Mouse (Mus musculus): ENCODE measurements around the gene Cbx7.

Gene Cbx7

GRCm38 (mm10) chr15:79970940-79971339, at the start of gene Cbx7:
TSS of gene Cbx7 (minus strand) at chr15:79971119.
- no peak for DNase-seq (ENCODE audit: low spot score in 2 of 2)

GRCm38 (mm10) chr15:80020516-80020915, 49.6 kb upstream of the Cbx7 start:
- DNase-seq (ENCODE audit: low spot score in 2 of 2) = no peak

GRCm38 (mm10) chr15:80019625-80020024, 48.7 kb upstream of the Cbx7 start:
- DNase-seq (ENCODE audit: low spot score in 2 of 2) = no peak

GRCm38 (mm10) chr15:80019220-80019619, 48.3 kb upstream of the Cbx7 start:
- peak; percentile 55 for DNase-seq (ENCODE audit: low spot score in 2 of 2)

- no peak for DNase-seq (ENCODE audit: low spot score in 2 of 2)
Measured at GRCm38 (mm10) chr15:80016563-80017301, 45.8 kb upstream of the Cbx7 start.

GRCm38 (mm10) chr15:80015211-80015952, 44.5 kb upstream of the Cbx7 start:
- DNase-seq (ENCODE audit: low spot score in 2 of 2) = peak; percentile 68 to 71

- peak; percentile 63 to 71 for DNase-seq (ENCODE audit: low spot score in 2 of 2)
Measured at GRCm38 (mm10) chr15:80014321-80015210, 43.6 kb upstream of the Cbx7 start, which contains the start of gene Pdgfb. TSS of gene Pdgfb (minus strand) at chr15:80014977.

GRCm38 (mm10) chr15:80014031-80014320, 43.1 kb upstream of the Cbx7 start:
- DNase-seq (ENCODE audit: low spot score in 2 of 2) = no peak

- peak; percentile 26 to 33 for DNase-seq (ENCODE audit: low spot score in 2 of 2)
Measured at GRCm38 (mm10) chr15:80013256-80014030, 42.5 kb upstream of the Cbx7 start.

GRCm38 (mm10) chr15:80012527-80013201, 41.7 kb upstream of the Cbx7 start:
- DNase-seq (ENCODE audit: low spot score in 2 of 2) = peak; percentile 67 to 72

- DNase-seq (ENCODE audit: low spot score in 2 of 2) = peak; percentile 90
Measured at GRCm38 (mm10) chr15:80011778-80012526, 41.0 kb upstream of the Cbx7 start.

- peak in 1 of 2 experiments; percentile 36 for DNase-seq (ENCODE audit: low spot score in 2 of 2)
Measured at GRCm38 (mm10) chr15:80011194-80011593, 40.3 kb upstream of the Cbx7 start.

- DNase-seq (ENCODE audit: low spot score in 2 of 2) = peak; percentile 72 to 75
Measured at GRCm38 (mm10) chr15:80010182-80010558, 39.3 kb upstream of the Cbx7 start.

GRCm38 (mm10) chr15:80009421-80010181, 38.7 kb upstream of the Cbx7 start:
- peak in 1 of 2 experiments; percentile 46 for DNase-seq (ENCODE audit: low spot score in 2 of 2)

GRCm38 (mm10) chr15:80008461-80008860, 37.5 kb upstream of the Cbx7 start:
- no peak for DNase-seq (ENCODE audit: low spot score in 2 of 2)

- no peak for DNase-seq (ENCODE audit: low spot score in 2 of 2)
Measured at GRCm38 (mm10) chr15:80006156-80006555, 35.2 kb upstream of the Cbx7 start.

GRCm38 (mm10) chr15:80005436-80005835, 34.5 kb upstream of the Cbx7 start:
- DNase-seq (ENCODE audit: low spot score in 2 of 2) = no peak

- DNase-seq (ENCODE audit: low spot score in 2 of 2) = no peak
Measured at GRCm38 (mm10) chr15:80004644-80005340, 33.9 kb upstream of the Cbx7 start.

GRCm38 (mm10) chr15:80003581-80003980, 32.7 kb upstream of the Cbx7 start:
- no peak for DNase-seq (ENCODE audit: low spot score in 2 of 2)
